Mouse (Mus musculus): Measurements from ENCODE around the gene Spaca9. TPM values are rescaled to one million over a fixed set of nuclear protein-coding genes. Genes with fewer than 3 reads are reported as not detected.

Spaca9 gene
- total and polyA plus RNA-seq, 2 experiments from 2014 or later = 3.1 TPM; not detected in 1

GRCm38 (mm10) chr2:28730676-28731075 is 31.1 kb upstream of the Spaca9 start:
- Histone ChIP-seq H3K4me3 (ENCODE audit: low read depth, low read length) (no peak overlapping the region), H3K9ac (no peak overlapping the region), H3K27me3 (ENCODE audit: insufficient read depth, low read length) (no peaks in the 10 kb centered on the region), H3K27ac (ENCODE audit: low read depth, low read length) (no peak overlapping the region), H3K36me3 (ENCODE audit: insufficient read depth) (no peaks in the 10 kb centered on the region), H3K4me1 (ENCODE audit: insufficient read depth) (no peaks in the 10 kb centered on the region), H3K4me2 (ENCODE audit: low read depth) (no peak overlapping the region), H3K9me3 (ENCODE audit: low read length) (no peaks in the 10 kb centered on the region)
- ATAC-seq (peak; percentile 68), DNase-seq (peak; percentile 50)
- no peak for TF ChIP-seq CTCF (IDR thresholded peaks at IDR 0.05; ENCODE audit: low read depth)

- 21% methylated on average over 16 of the region's 16 CpGs for WGBS
- DNase-seq (no peak), ATAC-seq (peak; percentile 20; the same call in 1 of the 2 replicates)
- no peaks in the 10 kb centered on the region for H3K4me1 ChIP-seq (ENCODE audit: insufficient read depth)
- no peak for TF ChIP-seq CTCF (IDR thresholded peaks at IDR 0.05; ENCODE audit: low read depth)
- H3K27me3 ChIP-seq (ENCODE audit: insufficient read depth, low read length) = no peaks in the 10 kb centered on the region
- H3K27ac ChIP-seq (ENCODE audit: low read depth, low read length) = no peak overlapping the region
- no peak overlapping the region for H3K9ac ChIP-seq
- H3K36me3 ChIP-seq (ENCODE audit: insufficient read depth) = no peaks in the 10 kb centered on the region
- no peaks in the 10 kb centered on the region for H3K9me3 ChIP-seq (ENCODE audit: low read length)
- H3K4me3 ChIP-seq (ENCODE audit: low read depth, low read length) = no peak overlapping the region
- H3K4me2 ChIP-seq (ENCODE audit: low read depth) = no peak overlapping the region
These were observed 28.4 kb upstream of the Spaca9 start for GRCm38 (mm10) chr2:28727786-28728404.

GRCm38 (mm10) chr2:28723912-28724311 is 24.4 kb upstream of the Spaca9 start:
- Histone ChIP-seq H3K4me2 (ENCODE audit: low read depth) (no peak overlapping the region), H3K27me3 (ENCODE audit: insufficient read depth, low read length) (no peaks in the 10 kb centered on the region), H3K9ac (no peak overlapping the region), H3K36me3 (ENCODE audit: insufficient read depth) (no peaks in the 10 kb centered on the region), H3K4me1 (ENCODE audit: insufficient read depth) (no peaks in the 10 kb centered on the region), H3K4me3 (ENCODE audit: low read depth, low read length) (no peak overlapping the region), H3K27ac (ENCODE audit: low read depth, low read length) (no peak overlapping the region), H3K9me3 (ENCODE audit: low read length) (no peaks in the 10 kb centered on the region)
- no peak for ATAC-seq
- no peak for TF ChIP-seq CTCF (IDR thresholded peaks at IDR 0.05; ENCODE audit: low read depth)
- DNase-seq = no peak
- 54% methylated on average over 9 of the region's 9 CpGs for WGBS

- Histone ChIP-seq H3K4me3 (ENCODE audit: low read depth, low read length) (no peak overlapping the region), H3K9me3 (ENCODE audit: low read length) (no peaks in the 10 kb centered on the region), H3K4me1 (ENCODE audit: insufficient read depth) (no peaks in the 10 kb centered on the region), H3K9ac (no peak overlapping the region), H3K27ac (ENCODE audit: low read depth, low read length) (no peak overlapping the region), H3K36me3 (ENCODE audit: insufficient read depth) (no peaks in the 10 kb centered on the region), H3K4me2 (ENCODE audit: low read depth) (no peak overlapping the region), H3K27me3 (ENCODE audit: insufficient read depth, low read length) (no peaks in the 10 kb centered on the region)
- ATAC-seq (no peak), DNase-seq (no peak)
- TF ChIP-seq CTCF (IDR thresholded peaks at IDR 0.05; ENCODE audit: low read depth) = no peak
- 91% methylated on average over 8 of the region's 8 CpGs for WGBS
These were observed 22.9 kb upstream of the Spaca9 start for GRCm38 (mm10) chr2:28722419-28722818.

- H3K4me2 ChIP-seq (ENCODE audit: low read depth) = no peak overlapping the region
- no peak for TF ChIP-seq CTCF (IDR thresholded peaks at IDR 0.05; ENCODE audit: low read depth)
- no peaks in the 10 kb centered on the region for H3K36me3 ChIP-seq (ENCODE audit: insufficient read depth)
- no peak overlapping the region for H3K27ac ChIP-seq (ENCODE audit: low read depth, low read length)
- WGBS = 83% methylated on average over 8 of the region's 8 CpGs
- no peak for DNase-seq
- no peaks in the 10 kb centered on the region for H3K27me3 ChIP-seq (ENCODE audit: insufficient read depth, low read length)
- ATAC-seq = no peak; the same call in 1 of the 2 replicates
- no peak overlapping the region for H3K9ac ChIP-seq
- H3K9me3 ChIP-seq (ENCODE audit: low read length) = no peaks in the 10 kb centered on the region
- H3K4me1 ChIP-seq (ENCODE audit: insufficient read depth) = no peaks in the 10 kb centered on the region
- no peak overlapping the region for H3K4me3 ChIP-seq (ENCODE audit: low read depth, low read length)
These were observed 13.5 kb upstream of the Spaca9 start for GRCm38 (mm10) chr2:28713036-28713435.

- Histone ChIP-seq H3K4me2 (ENCODE audit: low read depth) (no peak overlapping the region), H3K27me3 (ENCODE audit: insufficient read depth, low read length) (no peaks in the 10 kb centered on the region), H3K27ac (ENCODE audit: low read depth, low read length) (no peak overlapping the region), H3K4me1 (ENCODE audit: insufficient read depth) (no peaks in the 10 kb centered on the region), H3K36me3 (ENCODE audit: insufficient read depth) (no peaks in the 10 kb centered on the region), H3K9ac (no peak overlapping the region), H3K9me3 (ENCODE audit: low read length) (no peaks in the 10 kb centered on the region), H3K4me3 (ENCODE audit: low read depth, low read length) (no peak overlapping the region)
- no peak for TF ChIP-seq CTCF (IDR thresholded peaks at IDR 0.05; ENCODE audit: low read depth)
- ATAC-seq = no peak
- WGBS = 71% methylated on average over 6 of the region's 6 CpGs
- DNase-seq = no peak
These were observed 7.3 kb upstream of the Spaca9 start for GRCm38 (mm10) chr2:28706787-28707186.

GRCm38 (mm10) chr2:28706106-28706636 is 6.6 kb upstream of the Spaca9 start:
- no peak overlapping the region for H3K27ac ChIP-seq (ENCODE audit: low read depth, low read length)
- 73% methylated on average over 8 of the region's 8 CpGs for WGBS

More at GRCm38 (mm10) chr2:28706106-28706636, 6.6 kb upstream of the Spaca9 start:
- H3K27me3 ChIP-seq (ENCODE audit: insufficient read depth, low read length) = no peaks in the 10 kb centered on the region
- no peak overlapping the region for H3K4me3 ChIP-seq (ENCODE audit: low read depth, low read length)
- DNase-seq (no peak), ATAC-seq (no peak)
- no peak for TF ChIP-seq CTCF (IDR thresholded peaks at IDR 0.05; ENCODE audit: low read depth)
- H3K4me2 ChIP-seq (ENCODE audit: low read depth) = no peak overlapping the region
- H3K9ac ChIP-seq = no peak overlapping the region
- no peaks in the 10 kb centered on the region for H3K36me3 ChIP-seq (ENCODE audit: insufficient read depth)
- no peaks in the 10 kb centered on the region for H3K4me1 ChIP-seq (ENCODE audit: insufficient read depth)
- no peaks in the 10 kb centered on the region for H3K9me3 ChIP-seq (ENCODE audit: low read length)
